Mouse (Mus musculus) heart, embryonic 14.5 days (tissue): ENCODE measurements around the gene Nprl3. TPM values are rescaled to one million over a fixed set of nuclear protein-coding genes. Genes with fewer than 3 reads are reported as not detected.
A peak's percentile ranks its signal among the peaks of the same experiment; 100 is the strongest.

ENCODE experiments used
- ATAC-seq: fragments of 200-750 bp; cut with Nextera tagmentation; 2 replicates; pipeline ENCODE4 v1.8.0; 2017; ENCODE audit warnings: low read depth, moderate TSS enrichment; ENCODE audit not compliant: insufficient number of reproducible peaks, insufficient read depth, low FRiP score
- H3K27ac ChIP-seq, 2 experiments: fragments of 200-500 bp in 1 of 2; fragments of 300-500 bp in 1 of 2; sonication (generic) in 1 of 2; replicated peaks in 1 of 2; 2 replicates each; pipeline ENCODE4 v1.5.1; 2012 to 2014; ENCODE audit warnings: low read depth in 2 of 2, low read length in 2 of 2, control low read depth in 1 of 2, mild to moderate bottlenecking in 1 of 2, mixed read lengths in 1 of 2; ENCODE audit not compliant: control insufficient read depth in 1 of 2, insufficient read depth in 1 of 2
- H3K27me3 ChIP-seq: fragments of 300-500 bp; sonication (generic); 2 replicates; pipeline ENCODE4 v1.6.1; 2014; ENCODE audit warnings: mild to moderate bottlenecking, low read length, control low read depth; ENCODE audit not compliant: control insufficient read depth, insufficient read depth
- H3K36me3 ChIP-seq: fragments of 300-500 bp; sonication (generic); 2 replicates; pipeline ENCODE4 v1.6.1; 2014; ENCODE audit warnings: mild to moderate bottlenecking, control low read depth, low read length, mixed read lengths; ENCODE audit not compliant: control insufficient read depth, insufficient read depth
- H3K4me1 ChIP-seq, 2 experiments: fragments of 200-500 bp in 1 of 2; fragments of 300-500 bp in 1 of 2; sonication (generic) in 1 of 2; 2 replicates each; pipeline ENCODE4 v1.6.1; 2012 to 2014; ENCODE audit warnings: low read length in 2 of 2, control low read depth in 1 of 2, mixed read lengths in 1 of 2; ENCODE audit not compliant: control insufficient read depth in 2 of 2, insufficient read depth in 2 of 2
- H3K4me2 ChIP-seq: fragments of 300-500 bp; sonication (generic); 2 replicates; pipeline ENCODE4 v1.6.1; 2014; ENCODE audit warnings: mild to moderate bottlenecking, low read length
- H3K4me3 ChIP-seq, 2 experiments: fragments of 200-500 bp in 1 of 2; fragments of 300-500 bp in 1 of 2; sonication (generic) in 1 of 2; 2 replicates each; pipeline ENCODE4 v1.5.1; 2012 to 2014; ENCODE audit warnings: low read length in 2 of 2, mild to moderate bottlenecking in 2 of 2, control low read depth in 1 of 2, low read depth in 1 of 2, moderate library complexity in 1 of 2; ENCODE audit not compliant: control insufficient read depth in 1 of 2, insufficient read depth in 1 of 2
- H3K9ac ChIP-seq: fragments of 300-500 bp; sonication (generic); 2 replicates; pipeline ENCODE4 v1.6.1; 2014; ENCODE audit warnings: mild to moderate bottlenecking, low read length
- H3K9me3 ChIP-seq: fragments of 300-500 bp; sonication (generic); 2 replicates; pipeline ENCODE4 v1.6.1; 2016; ENCODE audit warnings: low read length, control low read depth; ENCODE audit not compliant: control insufficient read depth
- WGBS: fragments of 180-500 bp; shearing (Covaris S2); extraction: QIAGEN DNeasy Blood & Tissue Kit; methylation state at CpG from one replicate; pipeline ENCODE4 v1.1.7; 2014; 5-methylcytosine and 5-hydroxymethylcytosine counted together
- polyA plus RNA-seq: library from polyadenylated mRNA; unstranded; fragments of >200 nt; fragmentation: Nextera tagmentation; extraction: Ambion mirVana; gene quantifications from 2 replicates; pipeline ENCODE4 v1.2.1, GENCODE M21; 2014

Gene Nprl3
- polyA plus RNA-seq, 1 experiment from 2014 or later, result 33.2 TPM

DNA sequence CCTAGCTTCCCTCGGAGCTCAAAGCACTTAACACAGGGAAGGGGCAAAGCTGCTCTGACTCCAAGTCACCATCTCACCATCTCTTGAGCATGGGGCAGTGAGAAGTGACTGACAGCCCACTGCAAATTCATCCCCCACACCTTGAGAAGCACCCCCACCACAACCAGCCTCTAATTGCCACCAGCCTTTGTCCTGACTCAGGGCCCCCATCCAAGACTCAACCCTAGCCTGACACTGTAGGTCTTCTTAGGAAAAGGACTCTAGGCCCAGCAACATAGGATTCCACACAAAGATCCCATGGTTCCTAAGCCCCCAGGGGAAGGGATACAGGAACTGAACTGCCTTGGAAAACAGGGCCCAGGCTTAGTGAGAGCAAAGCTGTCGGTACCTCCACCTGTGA, 31.4 kb downstream of the Nprl3 start:
- peaks cover 75% of the 10 kb centered on the region for H3K36me3 ChIP-seq
- 48% methylated on average over 2 of the region's 2 CpGs for WGBS
- no peak overlapping the region for H3K27ac ChIP-seq
- H3K9ac ChIP-seq, result 0 out of 2 replicates have a peak overlapping the region, but pooled peaks have one; percentile 10
- no peaks in the 10 kb centered on the region for H3K9me3 ChIP-seq
- ATAC-seq, result no peak
- H3K27me3 ChIP-seq, result no peaks in the 10 kb centered on the region
- peaks cover 5 to 17% of the 10 kb centered on the region in 2 experiments; a peak in 3 of 4 replicates for H3K4me1 ChIP-seq
- H3K4me3 ChIP-seq, result no peak overlapping the region
- no peak overlapping the region for H3K4me2 ChIP-seq

DNA sequence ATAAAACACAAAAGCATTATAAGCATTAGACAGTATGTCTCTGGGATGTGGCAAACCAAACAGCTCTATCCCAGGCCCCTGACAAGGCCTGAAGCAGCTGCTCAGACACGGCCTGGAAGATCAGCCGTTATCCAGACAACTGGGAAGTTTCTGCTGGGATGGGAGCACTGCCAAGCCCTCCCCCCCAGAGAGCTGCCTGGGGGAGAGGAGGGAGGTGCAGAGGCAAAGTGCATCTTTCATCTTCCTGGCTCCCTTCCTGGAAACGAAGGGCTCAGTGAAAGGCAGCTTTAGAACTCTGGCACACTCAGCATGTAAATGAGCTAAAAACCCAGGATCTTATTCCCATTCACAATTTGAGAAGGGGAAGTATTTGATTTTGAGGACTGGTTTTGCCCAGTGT, 31.9 kb downstream of the Nprl3 start:
- H3K27ac ChIP-seq, result no peak overlapping the region
- no peak overlapping the region for H3K4me3 ChIP-seq
- WGBS, result 18% methylated on average over 3 of the region's 3 CpGs
- H3K4me2 ChIP-seq, result no peak overlapping the region
- H3K9me3 ChIP-seq, result no peaks in the 10 kb centered on the region
- H3K4me1 ChIP-seq, result peaks cover 5 to 17% of the 10 kb centered on the region in 2 experiments; a peak in 3 of 4 replicates
- no peaks in the 10 kb centered on the region for H3K27me3 ChIP-seq
- peaks cover 75% of the 10 kb centered on the region for H3K36me3 ChIP-seq
- H3K9ac ChIP-seq, result peak overlapping the region; percentile 10; the same call in 1 of the 2 replicates
- ATAC-seq, result peak; percentile 45; the same call in 1 of the 2 replicates

DNA sequence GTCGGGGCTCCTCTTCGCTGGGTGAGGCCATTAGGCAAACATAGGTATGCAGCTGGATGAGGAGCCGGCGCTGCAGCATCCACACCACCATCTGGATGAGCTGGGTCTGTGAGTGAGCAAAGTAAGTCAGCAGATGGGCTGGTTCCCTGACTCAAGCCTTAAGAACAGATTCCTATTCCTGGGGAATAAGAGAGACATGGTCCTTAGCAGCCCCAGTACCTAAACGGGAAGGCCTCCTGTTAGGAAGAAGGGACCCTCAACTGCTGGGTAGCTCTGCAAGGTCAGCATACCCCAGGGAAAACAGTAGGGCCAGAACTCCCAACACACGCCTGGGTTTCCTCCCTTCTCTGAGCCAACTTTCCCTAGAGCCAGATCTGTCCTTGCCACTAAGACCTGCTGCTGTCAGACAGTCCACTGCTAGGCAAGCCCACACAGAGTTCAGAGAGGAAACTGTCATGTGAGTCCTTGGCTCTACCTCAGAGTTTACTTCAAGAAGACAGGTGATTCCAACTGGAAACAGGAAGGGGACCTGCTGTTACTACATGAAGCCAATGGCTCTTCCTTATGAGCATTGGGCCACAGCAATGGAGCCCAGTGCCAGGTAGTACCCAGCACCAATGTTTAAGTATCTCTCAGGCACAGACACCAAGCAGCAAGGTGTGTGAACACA, 32.6 kb downstream of the Nprl3 start:
- Histone ChIP-seq H3K27ac (no peak overlapping the region), H3K36me3 (peaks cover 76% of the 10 kb centered on the region), H3K4me2 (no peak overlapping the region), H3K9ac (no peak overlapping the region), H3K4me3 (no peak overlapping the region), H3K4me1 (peaks cover 5 to 17% of the 10 kb centered on the region in 2 experiments; a peak in 3 of 4 replicates), H3K9me3 (no peaks in the 10 kb centered on the region), H3K27me3 (no peaks in the 10 kb centered on the region)
- ATAC-seq, result no peak
- 89% methylated on average over 6 of the region's 6 CpGs for WGBS

DNA sequence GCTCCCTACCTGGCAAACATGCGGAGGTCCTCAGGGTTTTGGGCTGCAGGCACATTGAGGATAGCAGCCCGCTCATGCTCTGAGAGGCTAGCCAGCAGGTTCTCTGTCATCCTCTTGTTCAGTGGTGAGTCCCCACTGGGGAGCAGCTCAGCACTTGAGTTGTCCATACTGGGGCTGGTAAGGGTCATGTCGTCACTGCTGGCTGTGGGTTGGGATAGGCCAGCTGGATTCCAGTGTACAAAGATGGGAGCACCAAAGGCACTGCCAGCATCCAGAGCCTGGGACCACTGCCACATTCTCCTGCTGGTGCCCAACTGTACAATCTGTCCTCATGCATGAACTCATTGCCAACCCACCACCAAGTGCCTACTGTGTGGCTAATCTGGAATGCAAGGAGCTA, 33.6 kb downstream of the Nprl3 start:
- no peaks in the 10 kb centered on the region for H3K9me3 ChIP-seq
- no peak overlapping the region for H3K4me3 ChIP-seq
- no peak overlapping the region for H3K9ac ChIP-seq
- peaks cover 5 to 17% of the 10 kb centered on the region in 2 experiments; a peak in 3 of 4 replicates for H3K4me1 ChIP-seq
- H3K4me2 ChIP-seq, result no peak overlapping the region
- no peaks in the 10 kb centered on the region for H3K27me3 ChIP-seq
- no peak for ATAC-seq
- H3K27ac ChIP-seq, result no peak overlapping the region
- peaks cover 76% of the 10 kb centered on the region for H3K36me3 ChIP-seq
- WGBS, result 85% methylated on average over 3 of the region's 3 CpGs

DNA sequence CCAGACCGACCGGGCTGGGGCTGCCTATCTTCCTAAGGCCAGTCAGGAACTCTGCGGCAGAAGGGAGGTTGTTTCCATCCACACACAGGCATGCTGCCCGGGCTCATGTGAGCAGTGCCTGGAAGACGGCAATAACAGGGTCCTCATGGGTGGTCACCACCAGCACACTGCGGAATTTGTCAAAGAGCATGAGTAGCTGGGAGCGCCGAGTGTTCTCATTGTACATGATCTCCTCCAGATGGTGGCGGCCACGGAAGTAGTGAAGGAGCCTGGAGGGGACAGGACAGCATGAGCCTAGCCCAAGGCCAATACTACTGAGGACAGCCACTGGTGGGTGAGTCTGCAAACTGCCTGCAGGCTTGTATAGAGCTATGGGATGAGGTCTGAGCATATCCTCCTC, 34.7 kb downstream of the Nprl3 start:
- Histone ChIP-seq H3K9ac (no peak overlapping the region), H3K27me3 (no peaks in the 10 kb centered on the region), H3K9me3 (no peaks in the 10 kb centered on the region), H3K27ac (no peak overlapping the region), H3K4me1 (peaks cover 5 to 14% of the 10 kb centered on the region in 2 experiments; a peak in 3 of 4 replicates), H3K36me3 (peaks cover 68% of the 10 kb centered on the region), H3K4me2 (no peak overlapping the region), H3K4me3 (no peak overlapping the region)
- ATAC-seq, result no peak
- WGBS, result 83% methylated on average over 10 of the region's 10 CpGs

DNA sequence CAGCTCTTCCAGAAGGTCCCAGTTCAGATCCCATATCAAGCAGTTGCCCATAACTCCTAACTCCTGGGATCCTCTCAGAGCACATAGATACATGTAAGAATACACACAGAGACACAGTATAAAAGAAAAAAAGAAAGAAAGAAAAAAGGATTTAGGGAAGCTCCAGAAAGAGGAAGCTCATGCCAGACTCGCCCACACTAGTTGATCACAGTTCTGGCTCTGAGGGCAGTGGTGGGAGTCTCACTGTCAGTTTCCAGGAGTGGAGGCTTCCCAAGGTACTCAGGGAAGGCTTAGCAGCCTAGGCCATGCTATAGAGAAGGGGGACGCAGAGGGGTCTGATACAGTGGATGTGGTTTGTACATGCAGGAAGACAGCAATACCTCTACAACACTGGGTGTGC, 36.4 kb downstream of the Nprl3 start:
- H3K27me3 ChIP-seq, result no peaks in the 10 kb centered on the region
- no peak overlapping the region for H3K27ac ChIP-seq
- H3K9ac ChIP-seq, result no peak overlapping the region
- no peak overlapping the region for H3K4me2 ChIP-seq
- H3K4me3 ChIP-seq, result no peak overlapping the region
- 90% methylated on average over 2 of the region's 2 CpGs for WGBS
- ATAC-seq, result no peak
- H3K9me3 ChIP-seq, result no peaks in the 10 kb centered on the region
- peaks cover 57% of the 10 kb centered on the region for H3K36me3 ChIP-seq
- peaks cover 11 to 20% of the 10 kb centered on the region in 2 experiments for H3K4me1 ChIP-seq

DNA sequence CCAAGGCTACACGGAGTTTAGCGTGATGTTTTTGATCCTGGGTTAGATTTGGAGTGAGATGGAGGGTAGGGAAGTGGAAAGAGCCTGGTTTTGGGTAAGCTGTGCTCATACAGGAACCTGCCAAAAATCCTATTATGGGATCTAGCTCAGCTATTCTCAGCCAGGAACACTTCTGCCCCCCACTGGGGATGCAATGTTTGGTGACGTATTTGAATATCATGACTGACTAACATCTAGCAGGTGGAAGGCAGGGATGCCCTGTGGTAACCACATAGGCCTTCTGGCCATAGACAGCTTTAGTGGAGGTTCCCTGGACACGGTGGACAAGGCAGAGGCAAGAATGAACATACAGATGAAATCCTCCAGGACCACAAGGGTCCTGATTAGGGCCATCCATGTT, 37.3 kb downstream of the Nprl3 start:
- H3K36me3 ChIP-seq, result peaks cover 57% of the 10 kb centered on the region
- H3K9me3 ChIP-seq, result no peaks in the 10 kb centered on the region
- no peak overlapping the region for H3K27ac ChIP-seq
- 69% methylated on average over 4 of the region's 4 CpGs for WGBS
- H3K4me3 ChIP-seq, result no peak overlapping the region
- no peak overlapping the region for H3K9ac ChIP-seq
- no peak overlapping the region for H3K4me2 ChIP-seq
- no peak for ATAC-seq
- no peaks in the 10 kb centered on the region for H3K27me3 ChIP-seq
- peaks cover 17 to 20% of the 10 kb centered on the region in 2 experiments for H3K4me1 ChIP-seq
